Mouse (Mus musculus): ENCODE results near the gene Ceacam15.

The Ceacam15 gene

DNA sequence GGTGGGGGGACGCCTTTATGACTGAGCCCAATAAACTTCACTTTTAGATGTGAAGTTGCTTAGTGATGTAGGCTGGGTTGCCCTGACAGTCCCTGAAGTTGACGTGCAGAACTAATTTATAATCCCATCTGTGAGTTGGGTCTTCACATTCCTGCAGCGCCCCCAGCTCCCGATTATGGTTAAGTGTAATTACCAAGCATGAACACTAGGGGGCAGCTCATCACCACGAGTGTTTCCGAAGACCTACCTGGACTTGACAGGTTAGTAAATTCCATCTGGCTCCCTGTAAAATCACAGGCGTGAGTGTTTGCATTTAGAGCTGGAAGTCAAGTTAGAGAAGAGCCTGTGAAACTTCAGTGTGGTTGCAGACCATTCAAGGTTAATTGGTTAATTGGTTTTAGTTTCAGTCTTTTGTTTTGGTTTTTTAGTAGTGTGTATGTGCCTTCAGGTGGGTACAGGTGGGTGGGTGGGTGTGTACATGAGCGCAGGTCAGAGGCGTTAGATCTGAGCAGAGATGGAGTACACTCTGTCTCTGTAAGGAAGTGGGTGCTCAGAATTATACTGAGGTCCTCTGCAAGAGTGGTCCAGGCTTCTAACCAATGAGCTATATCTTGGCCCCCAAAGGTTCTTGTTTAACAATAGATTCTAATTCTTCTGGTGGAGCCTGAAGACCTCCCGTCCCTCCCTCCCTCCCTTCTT is 45.8 kb downstream of the Ceacam15 start:
- peak; percentile 88 for DNase-seq (ENCODE audit: low read depth)

- peak; percentile 87 for DNase-seq (ENCODE audit: low read depth)
Observed at GRCm38 (mm10) chr7:16628096-16628771, 47.3 kb downstream of the Ceacam15 start.

DNA sequence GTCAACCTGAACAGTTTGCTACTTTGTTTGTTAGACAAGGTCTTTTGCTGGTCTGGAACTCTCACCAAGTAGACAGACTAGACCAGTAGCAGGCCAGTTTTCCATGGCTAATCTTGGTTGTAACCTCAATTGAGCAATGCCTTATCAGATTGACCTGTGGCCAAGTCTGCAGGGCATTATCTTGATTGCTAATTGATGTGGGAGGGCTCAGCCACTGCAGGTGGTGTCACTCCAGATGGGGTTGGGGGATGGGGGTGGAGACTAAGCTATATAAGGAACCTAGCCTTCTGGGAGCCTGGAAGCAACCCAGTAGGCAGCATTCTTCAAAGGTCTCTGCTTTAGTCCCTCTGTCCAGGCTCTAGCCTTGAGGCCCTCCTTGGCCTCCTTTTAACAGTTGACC is 51.8 kb downstream of the Ceacam15 start:
- DNase-seq (ENCODE audit: low read depth): no peak

- DNase-seq (ENCODE audit: low read depth): no peak
Observed at GRCm38 (mm10) chr7:16623131-16623530, 52.4 kb downstream of the Ceacam15 start.
